Mouse (Mus musculus): Measurements from ENCODE around the gene Olfr1467.

Gene Olfr1467

GRCm38 (mm10) chr19:13361936-13362335 lies at the start of gene Olfr1467:
TSS of gene Olfr1467 (plus strand) at chr19:13362236.
- no peak for DNase-seq

- no peak for DNase-seq
These were observed 46.6 kb upstream of the Olfr1467 start, which contains the start of gene Olfr1465 for GRCm38 (mm10) chr19:13315441-13315840. TSS of gene Olfr1465 (minus strand) at chr19:13315541.

- no peak for DNase-seq
These were observed 23.5 kb upstream of the Olfr1467 start, which contains the start of gene Olfr1466 for GRCm38 (mm10) chr19:13338562-13338961. TSS of gene Olfr1466 (plus strand) at chr19:13338862.

- no peak for DNase-seq
These were observed 45.5 kb downstream of the Olfr1467 start, which contains the start of gene Olfr1469 for GRCm38 (mm10) chr19:13407549-13407948. TSS of gene Olfr1469 (plus strand) at chr19:13407849.
